Mouse (Mus musculus): ENCODE measurements around the gene Foxc1.

Foxc1 gene

GRCm38 (mm10) chr13:31806890-31807735 is 680 bp downstream of the Foxc1 start:
- no peak for DNase-seq

GRCm38 (mm10) chr13:31807736-31808115 is 1.3 kb downstream of the Foxc1 start:
- no peak for DNase-seq

GRCm38 (mm10) chr13:31808116-31808803 is 1.8 kb downstream of the Foxc1 start:
- no peak for DNase-seq

- DNase-seq, result no peak
Measured at GRCm38 (mm10) chr13:31808804-31809420, 2.5 kb downstream of the Foxc1 start.

- DNase-seq, result no peak
Measured at GRCm38 (mm10) chr13:31809701-31810100, 3.3 kb downstream of the Foxc1 start.

GRCm38 (mm10) chr13:31810375-31810692 is 3.9 kb downstream of the Foxc1 start:
- DNase-seq, result no peak

- DNase-seq, result no peak
Measured at GRCm38 (mm10) chr13:31810693-31811541, 4.5 kb downstream of the Foxc1 start.

GRCm38 (mm10) chr13:31811542-31812021 is 5.1 kb downstream of the Foxc1 start:
- DNase-seq, result no peak

GRCm38 (mm10) chr13:31812701-31813100 is 6.3 kb downstream of the Foxc1 start:
- DNase-seq, result no peak

- DNase-seq, result no peak
Measured at GRCm38 (mm10) chr13:31815383-31816003, 9.1 kb downstream of the Foxc1 start.

- no peak for DNase-seq
Measured at GRCm38 (mm10) chr13:31818337-31818736, 11.9 kb downstream of the Foxc1 start.

- DNase-seq, result no peak
Measured at GRCm38 (mm10) chr13:31819664-31820405, 13.4 kb downstream of the Foxc1 start.

- DNase-seq, result no peak
Measured at GRCm38 (mm10) chr13:31820587-31821017, 14.2 kb downstream of the Foxc1 start.

- no peak for DNase-seq
Measured at GRCm38 (mm10) chr13:31821050-31821449, 14.6 kb downstream of the Foxc1 start.

- DNase-seq, result no peak
Measured at GRCm38 (mm10) chr13:31823316-31823715, 16.9 kb downstream of the Foxc1 start.

GRCm38 (mm10) chr13:31825180-31825579 is 18.7 kb downstream of the Foxc1 start:
- DNase-seq, result no peak

- DNase-seq, result no peak
Measured at GRCm38 (mm10) chr13:31827160-31827559, 20.7 kb downstream of the Foxc1 start.

GRCm38 (mm10) chr13:31827820-31828332 is 21.4 kb downstream of the Foxc1 start:
- DNase-seq, result no peak

GRCm38 (mm10) chr13:31828446-31828845 is 22.0 kb downstream of the Foxc1 start:
- no peak for DNase-seq

- no peak for DNase-seq
Measured at GRCm38 (mm10) chr13:31830332-31830731, 23.9 kb downstream of the Foxc1 start.

- no peak for DNase-seq
Measured at GRCm38 (mm10) chr13:31835802-31836201, 29.4 kb downstream of the Foxc1 start.

All from cerebellum, postnatal 36 days (tissue).